Mouse (Mus musculus): ENCODE results near the gene Gm20816.
"Not testable (repeated sequence)": the region's sequence is repeated elsewhere in the genome, so short reads cannot be mapped to it uniquely, and the experiment has no call there.

The Gm20816 gene

DNA sequence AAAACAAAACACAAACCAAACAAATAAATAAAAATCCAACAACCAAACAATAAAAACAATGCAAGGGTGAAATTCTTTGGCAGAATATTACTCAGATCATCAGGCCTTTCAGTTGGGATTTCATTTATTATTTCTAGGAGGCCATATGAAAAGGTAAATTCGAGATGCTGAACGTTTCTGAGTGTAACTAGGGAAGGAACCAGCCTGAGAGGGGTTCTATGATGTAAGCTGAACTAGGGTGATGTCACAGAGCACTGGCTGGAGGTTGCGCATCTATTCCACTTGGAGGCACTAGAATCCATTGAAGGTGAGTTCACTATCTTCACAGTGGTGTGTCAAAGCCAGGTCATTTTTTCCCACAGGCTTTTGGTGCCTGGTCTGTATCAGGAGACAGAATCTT is at the start of gene Gm20816:
Gene Gm20816, plus strand, starts transcription at position 301 of the 400 bp plus-strand sequence.
- DNase-seq (ENCODE audit: low spot score): not testable (repeated sequence)

All from urinary bladder, postnatal 10 days (tissue).